Mouse (Mus musculus) B cell, adult 2 months (primary cell): ENCODE results near the gene Tox2.

ENCODE experiments used
- DNase-seq, 2 experiments: peaks; one replicate each; pipeline ENCODE4 v3.0.0; 2022

Tox2 gene

GRCm38 (mm10) chr2:163205737-163206490, 3.0 kb downstream of the Tox2 start:
- no peak for DNase-seq

- peak; percentile 33 to 34 for DNase-seq
These were observed 4.4 kb downstream of the Tox2 start for GRCm38 (mm10) chr2:163207315-163207714.

DNA sequence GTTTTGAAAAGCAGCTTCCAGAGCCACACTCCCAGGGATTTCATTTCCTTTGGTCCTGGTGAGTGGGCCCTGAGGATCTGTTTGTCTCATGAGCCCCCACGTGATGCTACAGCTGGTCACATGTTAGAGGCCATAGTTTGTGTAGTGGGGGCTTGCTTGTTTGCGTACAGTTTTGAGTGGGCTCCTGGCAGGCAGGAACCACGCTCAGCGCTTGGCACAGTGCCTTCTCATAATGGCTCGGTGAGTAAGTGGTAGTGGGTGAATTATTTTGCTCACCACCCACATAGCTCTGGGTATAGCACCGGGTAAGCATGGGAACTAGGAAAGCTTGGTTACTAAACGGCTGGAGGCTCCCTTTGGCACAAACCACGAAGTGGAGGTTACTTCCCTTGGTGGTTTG, 6.2 kb downstream of the Tox2 start:
- DNase-seq = no peak

DNA sequence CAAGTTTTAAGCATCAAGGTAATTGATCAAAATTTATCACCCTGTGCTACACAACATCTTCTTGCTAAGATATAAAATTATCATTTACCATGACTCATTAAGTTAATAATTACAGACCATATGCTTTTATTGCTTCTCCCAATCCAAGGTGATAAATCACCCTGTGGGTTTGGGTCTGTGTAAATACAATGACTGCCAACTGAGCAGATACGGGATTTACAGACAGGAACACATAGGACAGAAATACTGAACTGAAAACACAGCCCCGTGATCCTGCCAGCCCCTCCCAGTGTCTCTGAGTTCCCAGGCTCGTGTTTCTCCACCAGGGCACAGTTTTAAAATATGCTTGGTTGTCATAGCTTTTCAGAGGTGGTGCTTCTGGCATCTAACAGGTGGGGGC, 10.2 kb downstream of the Tox2 start:
- no peak for DNase-seq

DNA sequence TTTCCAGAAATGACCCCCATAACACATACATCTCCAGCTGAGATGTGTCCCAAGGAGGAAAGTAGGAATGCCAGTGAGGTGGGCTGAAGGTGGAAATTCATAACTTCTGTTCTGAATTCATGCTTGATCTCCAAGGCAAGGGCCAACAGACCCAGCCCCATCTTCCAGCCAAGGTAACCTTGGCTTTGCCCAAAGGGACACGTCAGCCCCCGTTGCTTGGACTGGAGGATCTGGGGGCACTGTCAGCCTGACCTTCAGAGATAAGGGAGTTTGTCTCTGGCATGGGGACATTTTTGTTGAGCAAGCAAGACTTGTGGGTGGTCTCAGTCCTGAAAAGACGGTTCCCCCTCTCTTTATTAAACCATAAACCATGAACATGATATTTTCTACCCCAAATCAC, 15.2 kb downstream of the Tox2 start:
- no peak for DNase-seq

GRCm38 (mm10) chr2:163218571-163218970, 15.6 kb downstream of the Tox2 start:
- DNase-seq = no peak

DNA sequence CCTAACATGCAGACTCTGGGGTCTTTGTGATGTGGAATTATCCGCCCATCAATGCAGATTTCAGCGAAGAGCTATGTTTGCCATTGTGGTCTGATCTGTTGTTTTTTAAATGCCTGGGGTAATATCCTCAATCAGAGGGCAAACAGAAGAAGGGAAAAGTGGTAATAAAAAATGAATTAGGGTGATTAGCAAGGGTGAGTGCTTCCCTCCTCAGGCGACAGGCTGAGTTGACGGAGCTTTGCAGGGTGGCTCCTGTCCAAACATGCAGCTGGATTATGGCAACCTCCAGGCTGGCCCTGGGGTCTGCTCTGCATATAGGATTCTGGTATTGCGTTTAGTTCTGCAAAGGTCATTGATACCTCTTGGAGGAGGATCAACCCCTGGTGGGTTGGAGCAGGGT, 16.5 kb downstream of the Tox2 start:
- no peak for DNase-seq

DNA sequence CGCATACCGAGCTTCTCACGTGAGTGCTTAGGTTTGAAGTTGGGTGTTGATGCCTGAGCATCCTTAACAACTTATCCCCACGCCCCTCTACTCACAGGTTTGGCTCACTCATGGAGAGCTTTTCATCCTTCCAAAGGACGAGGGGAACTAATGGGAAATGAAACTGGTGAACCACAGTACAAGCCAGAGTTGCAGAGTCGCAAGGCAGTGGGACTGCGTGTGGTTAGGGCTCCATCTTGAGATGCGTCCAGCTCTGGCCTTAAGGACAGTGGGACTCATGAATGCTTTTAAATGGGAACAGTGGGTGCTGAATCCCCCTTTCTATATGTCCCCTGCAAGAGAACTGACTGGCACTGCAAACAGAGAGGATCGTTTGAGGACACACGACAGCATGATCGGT, 17.8 kb downstream of the Tox2 start:
- DNase-seq = no peak

DNA sequence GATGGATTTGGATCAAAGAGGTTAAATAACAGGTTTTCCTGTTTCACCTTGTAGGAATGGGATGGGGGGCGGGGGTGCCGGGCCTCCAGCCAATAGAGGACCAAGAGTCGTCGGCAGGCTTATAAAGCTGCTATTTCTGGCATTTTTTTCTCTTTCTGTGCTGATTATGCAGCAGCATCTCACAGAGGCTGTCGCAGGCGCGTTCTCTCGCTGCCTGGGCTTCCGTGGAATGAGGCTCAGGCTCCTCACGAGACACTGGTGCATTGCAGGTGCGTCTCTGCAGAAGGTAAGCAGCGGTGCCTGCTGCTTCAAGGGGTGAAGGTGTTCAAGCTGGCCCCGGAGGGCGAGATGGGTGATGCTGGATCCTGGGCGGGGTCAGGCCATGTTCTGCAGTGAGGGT, 22.4 kb downstream of the Tox2 start:
- DNase-seq = no peak

DNA sequence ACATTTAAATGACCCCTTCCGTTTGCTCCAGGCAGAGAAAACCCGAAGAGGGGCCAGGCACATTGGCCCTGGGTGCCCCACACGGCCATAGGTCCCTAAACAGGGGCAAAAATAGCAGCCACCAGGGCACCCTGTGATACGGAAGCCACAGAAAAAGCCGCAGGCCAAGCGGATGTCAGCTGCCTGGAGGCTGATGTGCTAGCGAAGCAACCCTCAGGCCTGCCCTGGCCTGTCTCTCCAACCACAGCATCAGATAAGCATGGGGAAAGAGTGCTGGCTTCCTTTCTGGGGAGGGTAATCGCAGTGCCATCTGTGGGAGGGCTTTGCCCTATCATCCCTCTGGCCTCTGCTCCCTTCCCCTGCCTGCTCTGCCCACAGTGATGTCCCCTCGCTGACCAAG, 26.1 kb downstream of the Tox2 start:
- DNase-seq = peak; percentile 7

DNA sequence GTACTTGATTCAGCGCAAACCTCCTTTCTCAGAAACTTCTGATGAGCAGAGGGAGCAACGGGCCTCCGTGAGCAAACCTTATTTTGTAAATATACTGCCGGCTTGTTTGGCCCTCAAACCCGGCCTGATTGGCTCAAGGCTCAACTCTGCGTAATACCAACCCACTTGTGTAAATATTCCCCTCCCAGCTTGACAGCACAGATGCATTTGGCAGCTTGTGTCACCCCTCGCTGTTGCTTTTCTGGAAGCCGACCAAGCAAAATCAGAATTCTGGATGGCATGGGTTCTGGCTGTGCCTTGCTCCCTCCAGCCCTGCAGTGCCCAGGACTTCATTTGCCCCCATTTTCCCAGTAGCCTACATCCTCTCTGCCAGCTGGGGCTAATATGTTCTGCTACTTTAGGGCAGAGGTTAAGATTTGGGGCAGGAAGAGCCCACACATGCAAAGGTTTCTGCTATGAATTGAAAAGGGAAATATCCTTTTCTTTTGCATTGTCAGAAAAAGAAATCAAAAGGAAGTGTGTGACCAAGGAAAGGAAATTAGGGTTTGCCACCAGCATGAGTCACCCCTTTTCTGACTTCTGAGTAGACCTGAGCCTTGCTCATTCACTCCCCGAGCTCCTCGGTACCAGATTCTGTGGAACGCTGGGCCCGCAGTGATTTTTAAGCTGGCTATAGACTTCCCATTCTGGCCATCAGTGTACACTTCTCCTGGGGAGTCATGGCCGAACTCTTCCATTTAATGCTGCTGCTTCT, 29.0 kb downstream of the Tox2 start:
- no peak for DNase-seq

DNA sequence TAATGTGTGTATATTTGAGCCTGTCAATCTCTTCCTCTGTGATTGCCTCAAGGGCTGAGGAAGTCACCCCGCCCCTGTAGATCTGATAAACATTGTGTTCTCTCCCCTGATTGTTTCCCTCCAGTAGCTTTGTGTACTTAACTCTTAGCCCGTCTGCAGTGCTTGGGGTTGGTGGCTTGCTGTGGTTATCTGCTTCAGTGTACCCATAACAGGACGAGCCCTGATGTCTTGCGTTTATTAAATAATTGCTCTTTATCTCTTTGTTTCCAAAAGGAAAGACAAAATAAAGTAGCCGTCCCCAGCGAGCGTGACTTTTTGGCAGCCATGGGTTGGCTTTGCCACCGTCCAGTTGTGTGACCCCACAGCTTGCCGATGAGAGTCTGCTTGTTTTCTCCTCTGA, 30.7 kb downstream of the Tox2 start:
- DNase-seq = no peak

DNA sequence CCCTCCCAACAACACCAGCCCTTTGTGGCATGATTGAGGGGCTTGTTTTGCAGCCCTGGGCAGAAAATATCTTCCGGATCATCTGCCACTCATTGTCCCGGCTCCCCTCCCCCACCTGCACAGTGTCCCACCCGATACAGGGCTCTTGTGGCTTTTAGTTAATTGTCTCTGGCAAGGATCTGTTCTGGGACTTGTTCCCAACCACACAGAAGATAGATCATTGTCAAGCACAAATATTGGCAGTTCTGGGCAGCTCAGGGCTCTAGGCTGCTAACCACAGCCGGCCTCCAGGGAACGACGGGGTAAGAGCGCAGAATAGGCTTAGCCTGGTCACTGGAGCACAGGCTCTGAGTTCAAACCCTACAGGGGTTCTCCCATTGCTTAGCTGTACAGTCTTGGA, 33.1 kb downstream of the Tox2 start:
- no peak for DNase-seq

DNA sequence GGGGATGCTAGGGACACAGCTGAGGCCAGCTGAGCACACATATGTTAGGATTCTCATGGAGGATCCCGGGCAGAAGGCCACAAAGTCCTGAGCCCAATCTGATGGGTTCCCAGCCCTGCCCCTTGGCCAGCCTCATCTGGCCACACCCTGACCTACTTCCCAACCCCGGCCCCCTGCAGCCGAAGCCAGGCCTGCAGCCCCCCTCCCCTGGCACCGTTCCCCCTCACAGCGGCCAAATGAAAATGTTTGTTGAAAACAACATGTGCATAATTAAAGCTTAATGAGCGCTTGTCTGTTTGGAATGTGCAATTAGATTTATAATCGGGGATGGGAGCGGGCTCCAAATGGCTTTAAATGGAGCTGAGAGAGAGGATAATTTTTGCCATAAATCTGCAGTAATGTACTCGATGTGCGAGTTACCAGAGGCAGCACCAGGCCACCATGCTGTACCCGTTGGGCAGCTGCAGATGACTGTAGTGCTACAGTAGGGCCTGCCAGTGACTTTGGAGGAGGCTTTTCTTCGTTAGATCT, 35.1 kb downstream of the Tox2 start:
- DNase-seq = no peak

- no peak for DNase-seq
These were observed 37.0 kb downstream of the Tox2 start for GRCm38 (mm10) chr2:163239945-163240344.

DNA sequence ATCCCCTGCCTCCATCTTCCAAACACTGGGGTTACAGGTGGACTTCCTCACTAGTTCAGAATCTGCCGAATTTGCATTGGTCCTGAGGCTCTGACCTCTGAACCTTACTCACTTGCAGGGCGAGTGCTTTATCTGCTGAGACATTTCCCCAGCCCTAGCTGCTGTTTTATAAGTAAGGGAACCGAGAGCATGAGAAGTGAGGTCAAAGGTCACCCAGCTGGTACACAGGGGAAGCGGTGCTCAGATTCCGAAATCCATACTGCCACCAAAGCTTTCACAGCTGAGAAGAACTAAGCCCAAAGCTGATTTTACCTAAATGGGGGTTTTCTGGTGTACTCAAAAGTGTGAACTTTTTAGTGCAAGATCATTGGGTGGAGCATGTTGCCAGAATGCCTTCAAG, 38.9 kb downstream of the Tox2 start:
- DNase-seq = no peak

DNA sequence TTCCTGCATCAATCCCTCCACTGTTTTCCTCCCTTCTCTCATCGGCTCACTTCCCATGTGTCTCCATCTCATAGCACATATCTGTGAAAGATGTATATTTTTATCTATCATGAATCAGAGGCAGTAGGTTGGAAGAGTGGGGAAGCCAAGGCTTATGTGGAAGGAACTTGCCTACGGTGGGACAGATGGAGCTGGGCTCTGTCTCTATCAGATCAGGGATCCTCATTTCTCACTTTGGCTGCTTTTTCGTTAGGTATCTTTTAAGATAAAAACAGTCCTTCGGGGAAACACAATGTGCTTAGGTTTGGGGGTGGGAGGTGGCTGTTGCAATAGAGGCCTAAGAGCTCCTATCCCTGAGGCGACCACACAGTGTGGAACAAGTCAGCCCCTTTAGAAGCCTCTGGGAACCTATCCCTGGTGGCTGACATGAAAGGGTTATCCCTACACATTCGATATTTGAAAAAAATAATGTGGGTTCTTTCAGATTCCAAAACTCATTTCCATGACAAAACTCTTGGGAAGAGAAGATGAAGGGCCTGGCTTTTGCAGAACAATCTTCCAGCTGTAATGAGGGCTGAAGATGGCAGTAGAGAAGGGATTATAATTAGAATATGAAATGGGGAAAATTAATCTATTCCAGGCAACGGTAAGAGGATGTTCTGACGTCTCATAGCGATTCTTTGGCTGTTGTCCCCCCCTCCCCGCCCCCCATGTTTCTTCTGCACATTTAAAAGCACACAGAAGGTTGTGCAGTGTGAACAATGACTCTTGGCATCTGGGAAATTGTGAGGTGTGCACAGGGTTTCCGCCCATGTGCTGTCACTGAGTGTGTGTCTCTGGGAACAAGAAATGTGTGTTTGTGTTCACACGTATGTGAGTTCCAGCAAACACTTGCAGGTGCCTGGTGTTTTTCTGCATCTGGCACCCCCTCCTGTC, 41.3 kb downstream of the Tox2 start:
- no peak for DNase-seq

DNA sequence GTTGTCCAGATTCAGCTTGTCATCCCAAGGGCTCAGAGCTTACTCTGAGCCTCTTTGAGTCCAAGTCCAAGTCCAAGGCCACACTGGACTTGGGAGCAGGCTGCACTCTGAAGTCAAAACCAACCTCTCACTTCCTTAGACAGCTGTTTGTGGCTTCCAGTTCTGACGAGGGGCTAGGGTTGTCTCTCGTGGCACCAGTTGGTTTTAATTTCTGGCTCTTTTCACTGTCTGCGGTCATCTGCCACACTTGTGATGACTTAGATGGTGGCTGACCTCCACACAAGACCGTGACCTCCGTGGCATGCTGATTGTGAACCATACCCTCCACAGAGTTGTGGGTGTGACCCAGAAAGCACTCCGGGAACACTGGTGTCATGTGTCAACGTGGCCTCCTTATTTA, 46.0 kb downstream of the Tox2 start:
- DNase-seq = no peak

DNA sequence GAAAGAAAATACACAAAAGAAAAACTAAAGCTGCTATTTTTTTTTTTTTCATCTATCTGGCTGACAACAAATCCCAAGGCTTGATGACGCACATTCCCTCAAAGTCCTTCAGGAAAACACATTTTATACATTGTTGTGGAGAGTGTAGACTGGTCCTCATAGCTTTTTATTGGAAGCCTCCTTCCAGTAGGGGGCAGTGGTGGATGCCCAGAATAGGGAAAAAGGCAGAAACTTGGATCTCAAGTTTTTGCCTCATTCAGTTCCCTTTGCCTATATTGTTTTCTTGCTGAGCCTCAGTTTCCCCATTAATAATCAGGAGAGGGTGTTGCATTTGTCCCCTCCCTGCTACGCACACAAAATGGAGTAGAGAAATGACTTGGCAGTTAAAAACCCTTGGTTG, 49.7 kb downstream of the Tox2 start:
- no peak for DNase-seq

DNA sequence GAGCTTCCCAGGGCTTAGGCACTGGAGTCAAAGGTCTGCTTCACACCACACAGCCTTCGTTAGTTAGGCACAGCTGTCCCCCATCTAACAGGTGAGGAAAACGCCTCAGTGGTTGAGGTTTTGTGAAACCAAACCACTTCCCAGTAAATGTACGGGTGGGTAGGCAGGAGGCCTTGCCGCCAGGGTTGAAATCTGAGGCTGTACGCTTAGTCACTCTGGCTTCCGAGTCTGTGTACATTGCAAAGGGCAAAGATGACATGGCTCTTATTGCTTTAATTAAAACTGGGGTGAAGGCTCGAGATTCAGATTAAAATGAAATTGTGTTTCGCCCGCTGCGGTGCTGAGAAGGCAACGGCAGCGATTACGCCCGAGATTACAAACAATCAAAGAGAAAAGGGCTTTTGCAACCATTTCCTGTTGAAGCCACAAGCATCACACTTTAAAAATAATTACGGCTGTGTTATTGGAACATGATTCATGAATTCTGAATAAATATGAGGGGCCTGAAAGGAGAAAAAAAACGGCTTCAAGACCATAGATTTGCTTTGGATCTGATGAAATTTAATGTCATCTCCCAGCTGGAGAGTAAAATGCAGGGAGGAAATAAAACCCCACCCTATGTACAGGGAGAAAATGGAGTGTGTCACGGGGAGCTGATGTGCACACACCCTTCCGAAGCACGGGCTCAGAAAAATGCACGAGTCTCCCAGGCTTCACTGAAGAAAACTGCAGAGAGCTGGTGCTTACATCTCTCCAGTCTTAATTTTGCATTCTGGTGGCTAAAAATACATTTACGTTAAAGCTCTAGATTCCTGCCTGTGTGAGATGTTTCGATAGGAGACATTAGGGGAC, 50.5 kb downstream of the Tox2 start:
- peak; percentile 14 to 26 for DNase-seq

GRCm38 (mm10) chr2:163254228-163254627, 51.3 kb downstream of the Tox2 start:
- DNase-seq = no peak

GRCm38 (mm10) chr2:163256765-163257164, 53.8 kb downstream of the Tox2 start:
- DNase-seq = no peak
